Mouse (Mus musculus): ENCODE results near the gene Hebp2.

DNA sequence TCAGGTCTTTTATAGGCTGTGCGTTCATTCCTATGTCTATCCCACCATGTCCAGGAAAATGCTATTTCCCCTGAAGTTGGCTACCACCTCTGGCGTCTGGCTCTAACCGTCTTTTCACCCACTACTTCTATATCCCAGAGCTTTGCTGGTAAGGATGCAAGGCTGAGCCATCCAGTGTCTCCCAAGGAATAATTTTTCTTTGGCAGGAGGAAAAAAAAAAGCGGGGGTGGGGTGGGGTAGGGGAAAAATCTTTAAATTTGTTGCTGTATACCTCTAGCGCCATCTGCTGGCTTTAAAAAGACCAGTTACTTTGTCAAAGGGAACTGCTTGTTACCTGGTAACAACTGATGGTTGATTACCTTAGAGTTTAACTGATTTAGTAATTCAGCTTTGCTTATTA is 17.4 kb downstream of the Hebp2 start:
- no peak for TF ChIP-seq HCFC1 (IDR thresholded peaks at IDR 0.05; ENCODE audit: low read depth, low read length)
- TF ChIP-seq CTCF (conservative IDR thresholded peaks at IDR 0.05 in 1 of 2, IDR thresholded peaks at IDR 0.05 in 1 of 2; ENCODE audit: low read depth in 2 of 2, low read length in 2 of 2): peak; percentile 49 to 77
- no peak for TF ChIP-seq POLR2A (IDR thresholded peaks at IDR 0.05; ENCODE audit: low read depth, low read length)
- no peak for TF ChIP-seq ETS1 (conservative IDR thresholded peaks at IDR 0.05; ENCODE audit: low read depth, low read length)
- TF ChIP-seq ELF1 (IDR thresholded peaks at IDR 0.05; ENCODE audit: low read depth, low read length): no peak
- no peak for TF ChIP-seq MAX (IDR thresholded peaks at IDR 0.05; ENCODE audit: low read length)
- no peak for TF ChIP-seq RCOR1 (conservative IDR thresholded peaks at IDR 0.05; ENCODE audit: low read depth, low read length)
- no peak for TF ChIP-seq TBP (conservative IDR thresholded peaks at IDR 0.05; ENCODE audit: low read depth, low read length)
- no peak for TF ChIP-seq GABPA (IDR thresholded peaks at IDR 0.05; ENCODE audit: insufficient replicate concordance, low read depth, low read length)
- peak; percentile 75 for TF ChIP-seq RAD21 (IDR thresholded peaks at IDR 0.05; ENCODE audit: low read depth, low read length)
- TF ChIP-seq NRF1 (IDR thresholded peaks at IDR 0.05; ENCODE audit: low read depth, low read length): no peak
- no peak for TF ChIP-seq MEF2A (IDR thresholded peaks at IDR 0.05; ENCODE audit: borderline replicate concordance, low read depth, low read length)
- TF ChIP-seq EP300 (IDR thresholded peaks at IDR 0.05; ENCODE audit: low read length): no peak
- no peak for TF ChIP-seq ZMIZ1 (IDR thresholded peaks at IDR 0.05; ENCODE audit: low read depth, low read length)
